Mouse (Mus musculus): ENCODE data around the gene Olfr1449.
"Not testable (repeated sequence)": the region's sequence is repeated elsewhere in the genome, so short reads cannot be mapped to it uniquely, and the experiment has no call there.

Gene Olfr1449

DNA sequence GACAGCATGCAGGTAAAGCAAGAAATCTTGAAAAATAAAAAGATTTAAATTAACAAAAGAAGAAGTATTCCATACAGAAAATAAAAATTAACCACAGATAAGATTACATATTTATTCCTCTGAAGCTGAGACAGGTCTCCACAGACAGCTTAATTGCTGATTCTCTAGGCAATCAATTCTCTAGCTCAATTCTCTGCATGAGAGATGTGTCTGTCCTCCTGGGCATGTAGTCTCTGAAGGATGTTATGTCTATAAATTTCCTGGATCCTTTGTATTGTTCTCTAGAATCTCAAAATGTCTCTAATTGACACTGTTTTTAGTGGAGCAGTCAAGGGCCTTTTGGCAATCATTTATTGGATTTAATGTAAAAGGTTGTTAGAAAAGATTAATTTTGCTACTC is at the start of gene Olfr1449:
Olfr1449 (plus strand) TSS at position 301 of the 400 bp plus-strand sequence.
- no peak for DNase-seq

DNA sequence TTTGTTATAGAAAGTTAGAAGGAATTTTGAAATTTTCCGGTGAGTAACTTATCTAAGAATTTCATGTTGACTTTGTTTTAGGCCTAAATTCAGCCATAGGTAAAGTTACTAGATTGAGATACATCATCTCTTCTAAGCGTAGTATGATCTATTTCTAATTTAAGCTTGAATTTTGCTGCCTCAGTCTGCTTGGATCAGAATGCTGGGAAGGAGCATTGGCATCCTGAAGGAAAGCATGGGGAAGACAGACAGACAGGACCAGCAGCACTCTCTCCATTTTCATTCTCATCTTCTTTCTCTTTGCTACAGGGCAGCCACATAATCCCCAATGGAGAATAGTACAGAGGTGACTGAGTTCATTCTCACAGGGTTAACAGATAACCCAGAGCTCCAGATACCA is 47.1 kb upstream of the Olfr1449 start, which contains the start of gene Olfr1445:
Olfr1445 (plus strand) TSS at position 301 of the 400 bp plus-strand sequence.
- no peak for DNase-seq

DNA sequence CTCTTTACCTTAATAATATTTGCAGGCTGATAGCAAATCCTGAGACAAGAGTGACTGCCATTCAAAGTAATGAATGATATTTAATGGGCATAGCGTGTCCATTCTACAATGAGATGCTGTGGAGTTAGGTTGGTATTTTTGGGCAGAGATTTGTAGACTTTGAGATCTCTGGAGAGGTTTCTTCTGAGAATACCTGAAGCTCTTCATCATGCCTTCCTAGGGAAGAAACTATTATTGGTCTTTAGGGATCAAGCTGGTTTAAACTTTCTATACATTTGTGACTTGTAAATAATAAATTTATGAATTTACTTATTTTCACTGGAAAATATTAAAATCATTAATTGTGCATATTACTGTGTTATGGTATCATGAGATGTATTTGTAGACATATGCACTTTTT is 37.2 kb upstream of the Olfr1449 start, which contains the start of gene Olfr1446:
Olfr1446 (minus strand) TSS at position 101 of the 400 bp plus-strand sequence.
- DNase-seq = no peak

DNA sequence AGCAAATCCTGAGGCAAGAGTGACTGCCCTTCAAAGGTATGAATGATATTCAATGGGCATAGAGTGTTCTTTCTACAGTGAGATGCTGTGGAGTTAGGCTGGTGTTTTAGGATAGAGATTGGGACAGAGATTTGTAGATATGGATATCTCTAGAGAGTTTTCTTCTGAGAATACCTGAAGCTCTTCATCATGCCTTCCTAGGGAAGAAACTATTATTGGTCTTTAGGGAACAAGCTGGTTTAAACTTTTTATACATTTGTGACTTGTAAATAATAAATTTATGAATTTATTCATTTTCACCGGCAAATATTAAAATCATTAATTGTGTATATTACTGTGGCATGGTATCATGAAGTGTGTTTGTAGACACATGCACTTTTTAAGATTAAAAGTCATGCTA is 27.0 kb upstream of the Olfr1449 start, which contains the start of gene Olfr1447:
Olfr1447 (minus strand) TSS at position 101 of the 400 bp plus-strand sequence.
- no peak for DNase-seq

DNA sequence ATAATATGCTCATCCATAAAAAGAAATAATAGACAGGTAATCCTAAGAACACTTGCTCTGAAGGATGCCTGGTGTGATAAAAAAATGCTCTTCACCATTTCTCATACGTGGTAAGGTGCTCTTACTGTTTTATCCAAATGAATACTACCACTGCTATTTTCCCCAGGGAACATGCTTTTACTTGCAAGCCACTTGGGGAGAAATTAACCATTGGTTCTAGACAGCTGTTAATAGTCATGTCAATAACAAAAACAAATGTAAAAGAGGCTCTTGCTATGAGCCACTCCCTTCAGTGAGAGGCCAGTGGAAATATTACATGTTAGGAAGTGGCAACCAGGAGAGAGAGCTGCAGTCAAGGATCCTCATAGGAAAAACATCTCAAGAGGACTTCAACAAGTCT is 6.3 kb upstream of the Olfr1449 start, which contains the start of gene Olfr1448:
Olfr1448 (minus strand) TSS at position 101 of the 400 bp plus-strand sequence.
- DNase-seq = no peak

DNA sequence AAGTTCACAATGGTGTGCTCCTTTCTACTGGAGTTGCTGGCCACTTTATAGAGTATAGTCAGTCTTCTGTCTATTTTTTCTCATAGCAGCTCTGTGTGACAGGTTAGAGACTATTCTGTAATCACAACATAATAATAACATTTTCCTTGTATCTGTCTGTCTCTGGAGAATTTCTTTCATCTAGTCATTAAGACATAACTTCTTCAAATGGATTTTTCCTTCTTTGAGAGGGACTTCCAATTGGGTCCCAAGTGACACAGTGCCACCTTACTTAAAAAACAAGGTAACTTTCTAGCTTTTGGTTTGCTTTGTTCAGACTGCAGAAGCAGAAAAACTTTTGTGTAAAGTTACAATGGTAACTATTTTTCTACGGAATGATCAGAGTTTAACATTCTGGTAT is 19.3 kb downstream of the Olfr1449 start, which contains the start of gene Olfr1450:
Olfr1450 (plus strand) TSS at position 301 of the 400 bp plus-strand sequence.
- no peak for DNase-seq

DNA sequence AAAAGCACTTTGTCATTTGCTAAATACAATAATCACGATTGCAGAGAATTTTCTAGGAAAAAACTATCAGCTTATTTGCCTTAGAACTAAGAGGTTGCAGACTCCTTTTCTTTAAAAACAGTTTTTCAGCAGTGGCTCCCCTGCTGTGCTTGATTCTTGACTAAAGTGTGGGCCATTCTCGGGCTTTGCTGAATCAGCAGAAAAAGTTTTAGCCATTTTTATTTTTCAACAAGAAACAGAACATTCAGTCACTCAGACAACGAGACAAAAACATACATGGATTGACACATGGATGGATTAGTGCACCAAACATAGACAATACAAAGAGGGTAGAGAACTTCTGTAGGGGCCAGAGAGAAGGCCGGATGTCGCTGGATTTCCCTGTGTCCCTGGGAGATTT is 39.4 kb downstream of the Olfr1449 start:
- not testable (repeated sequence) for DNase-seq

Measured in kidney, adult 11 months (tissue).